Mouse (Mus musculus) cortical plate, adult 2 months (tissue): ENCODE results near the gene Prickle4.

ENCODE experiments used
- CTCF ChIP-seq: fragments of 200-500 bp; IDR thresholded peaks from 2 replicates; pipeline ENCODE4 v1.5.1; 2011; ENCODE audit warnings: mild to moderate bottlenecking, control low read depth, low read length; ENCODE audit not compliant: insufficient read depth; ENCODE audit errors: extremely low read depth
- POLR2A ChIP-seq: fragments of 200-500 bp; IDR thresholded peaks from 2 replicates; pipeline ENCODE4 v1.6.1; 2011; ENCODE audit warnings: mild to moderate bottlenecking, low read length, control low read depth; ENCODE audit not compliant: insufficient read depth; ENCODE audit errors: extremely low read depth

- TF ChIP-seq POLR2A (no peak), CTCF (no peak)
Observed at GRCm38 (mm10) chr17:47655697-47656096, 38.8 kb downstream of the Prickle4 start.
